Mouse (Mus musculus) colon, adult 2 months (tissue): ENCODE measurements around the gene Ccdc47. TPM values are rescaled to one million over a fixed set of nuclear protein-coding genes. Genes with fewer than 3 reads are reported as not detected.

Source experiments
- polyA plus RNA-seq: library from polyadenylated mRNA; depleted of rRNA; stranded (reverse); fragments of >200 nt; gene quantifications from 2 replicates; pipeline ENCODE4 v1.2.3, GENCODE M21; 2012; rRNA removed

Ccdc47 gene
- 6.0 and 7.3 TPM in 2 replicates for polyA plus RNA-seq

GRCm38 (mm10) chr11:106215927-106216729, at the start of gene Ccdc47:
Gene Ccdc47, minus strand, starts transcription at chr11:106216344.

GRCm38 (mm10) chr11:106255685-106256451, 39.7 kb upstream of the Ccdc47 start, which contains the start of the genes Ftsj3 and Psmc5:
Gene Ftsj3, minus strand, starts transcription at chr11:106256079.
Gene Psmc5, plus strand, starts transcription at chr11:106256154.

GRCm38 (mm10) chr11:106216730-106217490, 766 bp upstream of the Ccdc47 start, which contains the start of gene Ddx42:
Gene Ddx42, plus strand, starts transcription at chr11:106216926.

GRCm38 (mm10) chr11:106202123-106202465, 14.1 kb downstream of the Ccdc47 start, which contains the start of gene Strada:
Gene Strada, minus strand, starts transcription at chr11:106202168.

GRCm38 (mm10) chr11:106160841-106161721, 55.1 kb downstream of the Ccdc47 start, which contains the start of the genes Gm10840 and Limd2:
Gene Gm10840, plus strand, starts transcription at chr11:106160850.
Gene Limd2, minus strand, starts transcription at chr11:106160860.

Other genes with a start within 250 kb of the Ccdc47 start
- gene Ace, start 248.4 kb downstream of the Ccdc47 start, polyA plus RNA-seq, result 34.4 and 39.0 TPM in 2 replicates
- 0.05 and 0.19 TPM in 2 replicates for gene Ace3, start 221.7 kb downstream of the Ccdc47 start, polyA plus RNA-seq
- gene Kcnh6, start 208.2 kb downstream of the Ccdc47 start, polyA plus RNA-seq, result 5.2 and 6.7 TPM in 2 replicates
- gene Dcaf7, start 179.5 kb downstream of the Ccdc47 start, polyA plus RNA-seq, result 32.8 and 33.2 TPM in 2 replicates
- 12.0 TPM in 2 replicates for gene Taco1, start 150.3 kb downstream of the Ccdc47 start, polyA plus RNA-seq
- 21.0 and 21.6 TPM in 2 replicates for gene Map3k3, start 131.7 kb downstream of the Ccdc47 start, polyA plus RNA-seq
- not detected in 2 replicates for gene Gm10840, start 55.5 kb downstream of the Ccdc47 start, polyA plus RNA-seq
- 11.2 and 13.0 TPM in 2 replicates for gene Limd2, start 55.5 kb downstream of the Ccdc47 start, polyA plus RNA-seq
- 12.8 and 14.7 TPM in 2 replicates for gene Strada, start 14.2 kb downstream of the Ccdc47 start, polyA plus RNA-seq
- 5.9 and 8.1 TPM in 2 replicates for gene Ddx42, start 582 bp upstream of the Ccdc47 start, polyA plus RNA-seq
- gene Ftsj3, start 39.7 kb upstream of the Ccdc47 start, polyA plus RNA-seq, result 7.0 and 8.9 TPM in 2 replicates
- 24.4 and 25.3 TPM in 2 replicates for gene Psmc5, start 39.8 kb upstream of the Ccdc47 start, polyA plus RNA-seq
- 101 and 104 TPM in 2 replicates for gene Smarcd2, start 56.6 kb upstream of the Ccdc47 start, polyA plus RNA-seq
- gene Tcam1, start 60.3 kb upstream of the Ccdc47 start, polyA plus RNA-seq, result not detected in 2 replicates
- not detected in 2 replicates for gene Gh, start 85.5 kb upstream of the Ccdc47 start, polyA plus RNA-seq
- 8.5 and 12.4 TPM in 2 replicates for gene Cd79b, start 98.4 kb upstream of the Ccdc47 start, polyA plus RNA-seq
- gene Scn4a, start 136.9 kb upstream of the Ccdc47 start, polyA plus RNA-seq, result 0.06 and 0.16 TPM in 2 replicates
- gene Prr29, start 149.1 kb upstream of the Ccdc47 start, polyA plus RNA-seq, result 0.93 and 1.4 TPM in 2 replicates
- gene Icam2, start 171.7 kb upstream of the Ccdc47 start, polyA plus RNA-seq, result 6.7 and 10.9 TPM in 2 replicates